Comparison of ENCODE assay signal across 9 mouse cellular contexts in the genomic region with DNA sequence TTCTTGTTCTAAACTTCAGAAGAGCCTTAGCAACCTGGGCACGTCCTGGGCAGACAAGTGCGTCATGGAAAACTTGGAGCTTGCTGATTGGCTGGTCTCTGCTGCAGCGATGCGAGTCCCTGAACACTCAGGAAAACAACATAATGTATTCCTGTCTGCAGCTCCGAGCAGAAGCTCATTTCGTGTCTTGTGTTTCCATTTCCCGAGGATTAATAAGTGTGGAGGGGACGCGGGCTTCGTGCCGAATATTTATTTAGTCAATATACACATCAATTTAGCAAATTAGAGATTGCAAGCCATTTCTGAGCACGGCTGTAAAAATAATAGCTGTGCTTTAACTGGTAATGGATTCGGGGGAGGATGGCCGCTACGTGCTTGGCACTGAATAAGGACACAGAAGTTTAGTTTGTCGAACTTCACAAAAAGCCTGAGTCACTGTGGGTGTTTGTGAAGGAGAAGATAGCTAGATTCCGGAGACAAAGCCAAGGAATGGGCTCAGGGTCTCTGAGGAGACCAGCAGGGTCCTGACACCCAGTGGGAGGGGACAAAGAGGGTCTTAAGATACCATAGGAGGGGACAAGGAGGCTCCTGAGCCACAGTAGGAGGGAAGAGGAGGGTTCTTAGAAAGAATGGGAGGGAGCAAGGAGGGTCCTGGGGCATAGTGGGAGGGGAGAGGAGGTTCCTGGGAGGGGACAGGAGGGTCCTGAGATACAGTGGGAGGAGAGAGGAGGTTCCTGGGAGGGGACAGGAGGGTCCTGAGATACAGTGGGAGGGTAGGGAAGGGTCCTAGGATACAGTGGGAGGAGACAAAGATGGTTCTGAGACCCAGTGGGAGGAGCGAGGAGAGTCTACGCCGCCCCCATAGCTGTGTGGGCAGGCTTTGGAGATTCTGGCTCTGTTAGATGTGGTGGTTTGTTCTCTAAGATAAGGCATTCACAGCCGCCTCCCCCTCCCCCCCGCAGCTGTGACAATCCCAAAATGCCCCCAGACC. TPM values are rescaled to one million over a fixed set of nuclear protein-coding genes. Genes with fewer than 3 reads are reported as not detected.
DNase-seq lines count a peak whose midpoint lies in the region; ATAC-seq and TF ChIP-seq lines count a peak whose summit lies in the region.
"Had no signal": no experiment of that assay in that cellular context is flagged by ENCODE, and none has a peak within 500 bp of the region (broad histone marks: within the 10 kb centered on the region; RNA-seq: fewer than 3 reads in every experiment).

No protein-coding gene starts in this region.

- peak overlapping the region; percentile 98 for H3K27ac ChIP-seq in embryonic facial prominence, embryonic 13.5 days
- H3K27ac ChIP-seq in heart, embryonic 15.5 days: peak overlapping the region; percentile 86
- H3K27ac ChIP-seq in kidney, postnatal 0 days: peak overlapping the region; percentile 96
- H3K27ac ChIP-seq in limb, embryonic 14.5 days (replicated peaks; ENCODE audit: low read depth, low read length): peak overlapping the region; percentile 83
- H3K27ac ChIP-seq in midbrain, postnatal 0 days (ENCODE audit: low read depth, low read length): peak overlapping the region; percentile 80

- peak overlapping the region; percentile 69 for H3K9ac ChIP-seq in embryonic facial prominence, embryonic 13.5 days
- H3K9ac ChIP-seq in heart, embryonic 15.5 days: no peak overlapping the region
- peak overlapping the region; percentile 57; the same call in 1 of the 2 replicates for H3K9ac ChIP-seq in kidney, postnatal 0 days (ENCODE audit: low read depth, low read length)
- H3K9ac ChIP-seq in limb, embryonic 14.5 days (ENCODE audit: low read depth, low read length, severe bottlenecking): 0 out of 2 replicates have a peak overlapping the region, but pooled peaks have one; percentile 31
- peak overlapping the region; percentile 51; the same call in 1 of the 2 replicates for H3K9ac ChIP-seq in midbrain, postnatal 0 days (replicated peaks; ENCODE audit: low read length, poor library complexity, severe bottlenecking)

- no peak for ATAC-seq in megakaryocyte, adult 5-6 weeks (ENCODE audit: poor library complexity, severe bottlenecking)
- peak; percentile 89 for ATAC-seq in embryonic facial prominence, embryonic 13.5 days (ENCODE audit: insufficient number of reproducible peaks, insufficient read depth, low FRiP score, low TSS enrichment, low read depth)
- ATAC-seq in heart, embryonic 15.5 days (replicated peaks; ENCODE audit: insufficient number of reproducible peaks, insufficient read depth, low FRiP score, low read depth): peak; percentile 76
- peak; percentile 71 for ATAC-seq in kidney, postnatal 0 days (replicated peaks; ENCODE audit: low FRiP score, low read depth)
- ATAC-seq in limb, embryonic 14.5 days (ENCODE audit: low FRiP score, low read depth): peak; percentile 76
- peak; percentile 89 for ATAC-seq in midbrain, postnatal 0 days (ENCODE audit: low FRiP score)

- no peak for TF ChIP-seq CTCF in kidney, postnatal 0 days (IDR thresholded peaks at IDR 0.05; ENCODE audit: low read depth)
- no peak for TF ChIP-seq CTCF in midbrain, postnatal 0 days (IDR thresholded peaks at IDR 0.05)

- H3K36me3 ChIP-seq in megakaryocyte, embryonic 14.5 days (replicated peaks; ENCODE audit: low read length): no peaks in the 10 kb centered on the region
- no peaks in the 10 kb centered on the region for H3K36me3 ChIP-seq in embryonic facial prominence, embryonic 13.5 days
- no peaks in the 10 kb centered on the region for H3K36me3 ChIP-seq in heart, embryonic 15.5 days
- H3K36me3 ChIP-seq in kidney, postnatal 0 days (ENCODE audit: insufficient read depth, low read length): no peaks in the 10 kb centered on the region
- no peaks in the 10 kb centered on the region for H3K36me3 ChIP-seq in limb, embryonic 14.5 days (ENCODE audit: control insufficient read depth, insufficient read depth, low read length)
- no peaks in the 10 kb centered on the region for H3K36me3 ChIP-seq in midbrain, postnatal 0 days (ENCODE audit: insufficient read depth, low read length)

- H3K4me3 ChIP-seq in megakaryocyte, embryonic 14.5 days (replicated peaks): peak overlapping the region; percentile 48
- peak overlapping the region; percentile 38 for H3K4me3 ChIP-seq in embryonic facial prominence, embryonic 13.5 days
- H3K4me3 ChIP-seq in heart, embryonic 15.5 days: peak overlapping the region; percentile 31
- peak overlapping the region; percentile 20 for H3K4me3 ChIP-seq in kidney, postnatal 0 days (replicated peaks; ENCODE audit: low read depth, low read length)
- peak overlapping the region; percentile 15 for H3K4me3 ChIP-seq in limb, embryonic 14.5 days (replicated peaks; ENCODE audit: low read length)
- peak overlapping the region; percentile 30 for H3K4me3 ChIP-seq in midbrain, postnatal 0 days (ENCODE audit: low read depth, low read length)

- peak; percentile 94 for DNase-seq in kidney, postnatal 0 days (ENCODE audit: low spot score)
- DNase-seq in limb, embryonic 14.5 days (ENCODE audit: low spot score): peak; percentile 91
- peak; percentile 92 for DNase-seq in midbrain, postnatal 0 days (ENCODE audit: low spot score)
- DNase-seq in testis, postnatal 14 days (ENCODE audit: low spot score): peak; percentile 47

- TF ChIP-seq POLR2A in limb, embryonic 14.5 days (IDR thresholded peaks at IDR 0.05; ENCODE audit: borderline replicate concordance, extremely low read depth, insufficient read depth, insufficient read length): 0 out of 2 replicates have a peak, but pooled peaks have one; percentile 24

- H3K27me3 ChIP-seq in megakaryocyte, embryonic 14.5 days (replicated peaks): peaks cover 53% of the 10 kb centered on the region
- peaks cover 33% of the 10 kb centered on the region for H3K27me3 ChIP-seq in embryonic facial prominence, embryonic 13.5 days
- peaks cover 16% of the 10 kb centered on the region; the same call in 1 of the 2 replicates for H3K27me3 ChIP-seq in heart, embryonic 15.5 days
- 0 out of 2 replicates have a peak, but pooled peaks cover 2% of the 10 kb centered on the region for H3K27me3 ChIP-seq in kidney, postnatal 0 days (ENCODE audit: insufficient read depth, low read length)
- H3K27me3 ChIP-seq in limb, embryonic 14.5 days (ENCODE audit: control insufficient read depth, insufficient read depth, low read length): no peaks in the 10 kb centered on the region
- no peaks in the 10 kb centered on the region for H3K27me3 ChIP-seq in midbrain, postnatal 0 days (ENCODE audit: insufficient read depth, low read length)

- H3K4me1 ChIP-seq in megakaryocyte, embryonic 14.5 days: peaks cover 29% of the 10 kb centered on the region
- peaks cover 37% of the 10 kb centered on the region for H3K4me1 ChIP-seq in embryonic facial prominence, embryonic 13.5 days
- peaks cover 37% of the 10 kb centered on the region for H3K4me1 ChIP-seq in heart, embryonic 15.5 days (replicated peaks)
- peaks cover 39% of the 10 kb centered on the region for H3K4me1 ChIP-seq in kidney, postnatal 0 days (replicated peaks; ENCODE audit: insufficient read depth, low read length)
- peaks cover 35% of the 10 kb centered on the region for H3K4me1 ChIP-seq in limb, embryonic 14.5 days (ENCODE audit: control insufficient read depth, insufficient read depth, low read length)
- H3K4me1 ChIP-seq in midbrain, postnatal 0 days (ENCODE audit: insufficient read depth, low read length): peaks cover 15% of the 10 kb centered on the region

- peak overlapping the region; percentile 61 for H3K4me2 ChIP-seq in embryonic facial prominence, embryonic 13.5 days
- peak overlapping the region; percentile 54 for H3K4me2 ChIP-seq in heart, embryonic 15.5 days
- H3K4me2 ChIP-seq in kidney, postnatal 0 days (ENCODE audit: low read length): peak overlapping the region; percentile 51
- peak overlapping the region; percentile 36 for H3K4me2 ChIP-seq in limb, embryonic 14.5 days (replicated peaks; ENCODE audit: low read depth, low read length, severe bottlenecking)
- peak overlapping the region; percentile 53 for H3K4me2 ChIP-seq in midbrain, postnatal 0 days (ENCODE audit: low read depth, low read length, poor library complexity, severe bottlenecking)

- 3% methylated on average over 22 of the region's 22 CpGs for WGBS in embryonic facial prominence, embryonic 13.5 days
- 5% methylated on average over 22 of the region's 22 CpGs for WGBS in heart, embryonic 15.5 days
- WGBS in kidney, postnatal 0 days: 4% methylated on average over 22 of the region's 22 CpGs
- WGBS in limb, embryonic 14.5 days: 5% methylated on average over 21 of the region's 22 CpGs
- under 1% methylated on average over 22 of the region's 22 CpGs for WGBS in midbrain, postnatal 0 days

- H3K9me3 ChIP-seq in megakaryocyte, embryonic 14.5 days: peaks cover 20% of the 10 kb centered on the region
- H3K9me3 ChIP-seq in embryonic facial prominence, embryonic 13.5 days: no peaks in the 10 kb centered on the region
- no peaks in the 10 kb centered on the region for H3K9me3 ChIP-seq in heart, embryonic 15.5 days (replicated peaks)
- H3K9me3 ChIP-seq in kidney, postnatal 0 days (replicated peaks; ENCODE audit: low read length): no peaks in the 10 kb centered on the region
- 0 out of 2 replicates have a peak, but pooled peaks cover 3% of the 10 kb centered on the region for H3K9me3 ChIP-seq in limb, embryonic 14.5 days (ENCODE audit: control insufficient read depth, low read length)
- no peaks in the 10 kb centered on the region for H3K9me3 ChIP-seq in midbrain, postnatal 0 days (ENCODE audit: low read length)

RNA-seq across cellular contexts. Expression of gene Pck1, which starts 21.0 kb away (rescaled TPM):
- polyA plus RNA-seq in megakaryocyte, embryonic 14.5 days (2012; ENCODE audit: insufficient read depth, low replicate concordance): not detected in 2 replicates
- not detected in 2 replicates for total RNA-seq in megakaryocyte, adult 5-6 weeks (2015)
- total RNA-seq in megakaryocyte, adult 5-6 weeks (2017): not detected in 2 replicates
- 0.22 TPM in 1 of 2 replicates, not detected in the other for polyA plus RNA-seq in embryonic facial prominence, embryonic 13.5 days (2015; fragmentation: Nextera tagmentation; extraction: Ambion mirVana)
- polyA plus RNA-seq in heart, embryonic 15.5 days (2015; fragmentation: Nextera tagmentation; extraction: Ambion mirVana): 0.10 and 0.16 TPM in 2 replicates
- polyA plus RNA-seq in kidney, postnatal 0 days (2015; fragmentation: Nextera tagmentation; extraction: Ambion mirVana): 47.2 and 67.8 TPM in 2 replicates
- 0.03 and 0.04 TPM in 2 replicates for polyA plus RNA-seq in limb, embryonic 14.5 days (2012; rRNA removed)
- polyA plus RNA-seq in limb, embryonic 14.5 days (2014; fragmentation: Nextera tagmentation; extraction: Ambion mirVana): not detected in 2 replicates
- not detected in 2 replicates for total RNA-seq in midbrain, postnatal 0 days (2014; rRNA removed)
- polyA plus RNA-seq in midbrain, postnatal 0 days (2015; fragmentation: Nextera tagmentation; extraction: Ambion mirVana): 0.07 TPM in 1 of 2 replicates, not detected in the other
- total RNA-seq: MEL had no signal

RNA-seq across cellular contexts. Expression of gene Zbp1, which starts 44.9 kb away (rescaled TPM):
- 2.8 TPM in 1 of 2 replicates, not detected in the other for polyA plus RNA-seq in megakaryocyte, embryonic 14.5 days (2012; ENCODE audit: insufficient read depth, low replicate concordance)
- total RNA-seq in megakaryocyte, adult 5-6 weeks (2015): 54.6 and 63.0 TPM in 2 replicates
- total RNA-seq in megakaryocyte, adult 5-6 weeks (2017): 35.6 and 56.8 TPM in 2 replicates
- polyA plus RNA-seq in embryonic facial prominence, embryonic 13.5 days (2015; fragmentation: Nextera tagmentation; extraction: Ambion mirVana): 0.13 TPM in 1 of 2 replicates, not detected in the other
- 0.68 and 2.3 TPM in 2 replicates for polyA plus RNA-seq in heart, embryonic 15.5 days (2015; fragmentation: Nextera tagmentation; extraction: Ambion mirVana)
- 1.3 and 1.7 TPM in 2 replicates for polyA plus RNA-seq in kidney, postnatal 0 days (2015; fragmentation: Nextera tagmentation; extraction: Ambion mirVana)
- 0.60 and 0.69 TPM in 2 replicates for polyA plus RNA-seq in limb, embryonic 14.5 days (2012; rRNA removed)
- 0.33 and 0.65 TPM in 2 replicates for polyA plus RNA-seq in limb, embryonic 14.5 days (2014; fragmentation: Nextera tagmentation; extraction: Ambion mirVana)
- not detected in 2 replicates for total RNA-seq in midbrain, postnatal 0 days (2014; rRNA removed)
- polyA plus RNA-seq in midbrain, postnatal 0 days (2015; fragmentation: Nextera tagmentation; extraction: Ambion mirVana): 0.38 and 0.57 TPM in 2 replicates
- total RNA-seq: MEL had no signal

RNA-seq across cellular contexts. Expression of gene Ctcfl, which starts 54.5 kb away (rescaled TPM):
- not detected in 2 replicates for polyA plus RNA-seq in megakaryocyte, embryonic 14.5 days (2012; ENCODE audit: insufficient read depth, low replicate concordance)
- 0.11 TPM in 1 of 2 replicates, not detected in the other for total RNA-seq in megakaryocyte, adult 5-6 weeks (2015)
- not detected in 2 replicates for total RNA-seq in megakaryocyte, adult 5-6 weeks (2017)
- 0.14 TPM in 1 of 2 replicates, not detected in the other for polyA plus RNA-seq in embryonic facial prominence, embryonic 13.5 days (2015; fragmentation: Nextera tagmentation; extraction: Ambion mirVana)
- 0.66 and 0.94 TPM in 2 replicates for polyA plus RNA-seq in heart, embryonic 15.5 days (2015; fragmentation: Nextera tagmentation; extraction: Ambion mirVana)
- 0.08 TPM in 1 of 2 replicates, not detected in the other for polyA plus RNA-seq in kidney, postnatal 0 days (2015; fragmentation: Nextera tagmentation; extraction: Ambion mirVana)
- 0.04 TPM in 1 of 2 replicates, not detected in the other for polyA plus RNA-seq in limb, embryonic 14.5 days (2012; rRNA removed)
- not detected in 2 replicates for polyA plus RNA-seq in limb, embryonic 14.5 days (2014; fragmentation: Nextera tagmentation; extraction: Ambion mirVana)
- not detected in 2 replicates for total RNA-seq in midbrain, postnatal 0 days (2014; rRNA removed)
- not detected in 2 replicates for polyA plus RNA-seq in midbrain, postnatal 0 days (2015; fragmentation: Nextera tagmentation; extraction: Ambion mirVana)
- total RNA-seq: MEL had no signal

Comparison
In these comparisons a context has a peak if more than half of its experiments do, and no peak if none do; other contexts are left out.
1. RNA of gene Pck1, which starts 21.0 kb away (polyA plus RNA-seq): 47.2 to 67.8 TPM in kidney, postnatal 0 days; 0.10 to 0.16 TPM in heart, embryonic 15.5 days, 0.07 TPM in midbrain, postnatal 0 days, 0.03 to 0.04 TPM in limb, embryonic 14.5 days, not detected in megakaryocyte, embryonic 14.5 days and 0.22 TPM in embryonic facial prominence, embryonic 13.5 days; every median in the first group is over 10 times any median in the second.
2. Peak in every context shown above with its lines, with median percentiles within 50 percentile points of each other: H3K4me3 ChIP-seq, H3K27ac ChIP-seq, H3K4me2 ChIP-seq and DNase-seq.